Mouse (Mus musculus): ENCODE results near the gene Commd1. TPM values are rescaled to one million over a fixed set of nuclear protein-coding genes. Genes with fewer than 3 reads are reported as not detected.

Commd1 gene
- polyA plus RNA-seq, 2 experiments from 2014 or later = 95.9 to 117 TPM

DNA sequence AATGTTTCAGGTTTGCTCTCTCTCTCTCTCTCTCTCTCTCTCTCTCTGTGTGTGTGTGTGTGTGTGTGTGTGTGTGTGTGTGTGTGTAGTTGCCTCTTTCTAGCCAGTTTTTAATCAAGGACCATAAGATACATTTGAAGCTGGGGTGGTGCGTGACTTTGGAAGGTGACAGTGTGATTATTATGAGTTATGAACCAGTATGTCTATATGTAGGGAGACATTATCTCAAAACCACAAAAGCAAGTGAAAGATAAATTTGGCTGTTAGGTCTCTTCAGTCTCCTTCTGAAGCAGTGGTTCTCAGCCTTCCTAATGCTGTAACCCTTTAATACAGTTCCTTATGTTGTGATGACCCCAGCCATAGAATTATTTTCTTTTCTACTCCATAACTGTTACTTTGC is 96.8 kb downstream of the Commd1 start:
- no peak for ATAC-seq

GRCm38 (mm10) chr11:22883676-22884075 is 98.5 kb downstream of the Commd1 start:
- no peak for ATAC-seq

DNA sequence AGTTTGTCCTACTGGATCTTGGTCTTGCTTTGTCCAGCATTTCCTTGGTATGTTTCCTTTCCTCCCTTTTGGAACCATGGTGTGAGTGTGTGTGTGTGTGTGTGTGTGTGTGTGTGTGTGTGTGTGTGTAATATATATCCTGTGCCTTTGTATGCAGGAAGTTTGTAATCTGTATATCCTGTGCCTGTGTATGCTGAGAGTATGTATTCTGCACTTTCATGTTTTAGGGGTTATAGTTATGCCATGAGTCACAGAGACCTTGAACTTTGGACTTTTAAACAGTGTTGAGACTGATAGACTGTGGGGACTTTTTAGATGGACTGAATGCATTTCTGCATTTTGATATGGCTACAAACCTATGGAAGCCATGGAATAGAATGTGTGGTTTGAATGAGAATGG is 99.3 kb downstream of the Commd1 start:
- ATAC-seq = peak; percentile 63

DNA sequence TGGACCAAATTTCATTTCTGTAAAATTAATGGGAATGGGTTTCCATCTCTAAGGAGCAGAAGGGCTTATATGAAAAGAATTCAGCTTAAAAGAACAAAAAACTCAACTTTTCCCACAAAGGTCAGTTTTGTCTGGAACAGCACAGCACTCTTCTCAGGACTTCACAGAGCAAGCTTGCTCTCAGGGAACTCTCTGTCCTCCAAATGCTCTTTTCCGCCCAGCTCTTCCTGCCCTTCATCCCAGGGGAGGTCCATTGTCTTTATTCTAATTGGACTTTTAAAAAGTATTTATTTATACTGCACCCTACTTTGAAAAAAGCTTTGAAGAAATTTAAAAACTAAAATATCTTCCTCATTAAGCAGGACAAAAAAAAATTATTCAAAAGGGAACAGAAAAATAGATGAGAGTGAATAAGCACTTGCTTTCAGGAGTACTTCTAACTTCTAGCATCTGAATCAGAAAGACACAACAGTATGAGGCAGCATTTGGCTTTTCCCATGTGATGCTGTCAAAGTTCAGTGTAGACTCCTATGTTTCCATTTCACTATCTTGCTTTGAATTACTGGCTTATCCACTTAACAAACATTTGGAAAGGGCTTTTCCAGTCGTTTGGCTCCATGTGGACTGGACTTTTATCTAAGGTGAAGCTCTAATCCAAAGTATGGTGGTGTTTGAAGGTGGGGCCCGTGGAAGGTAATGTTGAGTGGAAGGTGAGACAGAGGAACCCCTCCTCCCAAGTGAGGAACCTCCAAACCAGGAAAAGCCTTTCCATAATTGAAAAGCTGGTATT is 101.6 kb downstream of the Commd1 start:
- ATAC-seq = no peak

DNA sequence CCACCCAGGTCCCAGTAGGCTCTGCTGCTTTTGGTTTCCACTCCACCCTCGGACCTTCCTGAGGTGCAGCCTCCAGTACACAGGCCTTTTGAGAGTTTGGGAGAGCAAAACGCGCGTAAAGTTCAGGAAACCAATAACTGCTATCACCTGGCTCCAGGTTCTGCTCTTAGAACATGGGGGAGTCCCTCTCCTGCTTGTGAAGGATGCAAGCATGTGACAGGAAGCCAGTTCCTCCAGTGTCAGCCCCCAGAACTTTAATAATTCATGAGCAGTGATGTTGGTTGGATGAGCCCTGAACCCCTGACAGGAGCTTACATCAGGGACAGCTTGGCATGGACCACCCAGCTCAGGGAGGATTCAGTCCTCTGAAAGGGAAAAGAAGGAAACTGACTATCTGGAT is 102.5 kb downstream of the Commd1 start:
- no peak for ATAC-seq

GRCm38 (mm10) chr11:22876680-22877330 is 105.4 kb downstream of the Commd1 start:
- ATAC-seq = no peak

DNA sequence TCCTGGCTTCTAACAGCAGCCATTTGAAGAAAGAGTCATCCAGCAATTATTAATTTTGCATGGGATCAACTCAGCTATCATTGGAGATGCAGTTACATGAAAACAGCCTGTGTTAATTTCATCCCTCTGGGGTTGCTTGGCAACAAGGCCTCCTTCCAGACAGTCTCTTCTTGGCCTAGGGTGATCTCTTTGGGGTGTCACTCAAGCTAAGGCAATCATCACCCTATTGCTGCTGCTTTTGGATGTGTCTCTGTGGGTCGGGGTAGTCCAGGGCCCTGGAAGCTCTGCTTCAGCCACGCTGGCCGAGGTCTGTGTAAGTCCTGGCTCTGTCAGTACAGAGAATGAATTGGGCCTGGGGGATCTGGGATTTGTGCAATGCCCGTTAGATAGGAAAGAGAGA is 106.9 kb downstream of the Commd1 start:
- no peak for ATAC-seq

GRCm38 (mm10) chr11:22874747-22875146 is 107.4 kb downstream of the Commd1 start:
- no peak for ATAC-seq

DNA sequence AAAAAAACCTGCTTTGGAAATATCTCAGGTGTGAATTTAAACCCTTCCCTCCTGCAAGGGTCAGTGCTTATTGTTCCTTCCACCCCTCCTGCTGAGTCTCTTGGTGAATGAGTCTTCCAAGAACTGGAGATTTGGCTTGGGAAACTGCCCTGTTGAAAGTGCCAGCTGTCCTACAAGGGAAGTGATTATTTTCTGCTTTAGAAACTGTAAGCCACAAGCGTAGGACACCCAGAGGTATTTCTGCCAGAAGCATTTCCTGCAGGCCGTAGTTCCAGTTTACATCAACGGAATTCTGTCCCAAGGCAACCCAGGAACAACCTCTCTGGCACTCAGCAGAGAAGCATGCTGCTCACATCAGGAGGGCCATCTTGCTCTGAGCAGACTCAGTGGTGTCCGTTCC is 108.8 kb downstream of the Commd1 start:
- ATAC-seq = no peak

GRCm38 (mm10) chr11:22872307-22872680 is 109.9 kb downstream of the Commd1 start:
- peak; percentile 27 for ATAC-seq

DNA sequence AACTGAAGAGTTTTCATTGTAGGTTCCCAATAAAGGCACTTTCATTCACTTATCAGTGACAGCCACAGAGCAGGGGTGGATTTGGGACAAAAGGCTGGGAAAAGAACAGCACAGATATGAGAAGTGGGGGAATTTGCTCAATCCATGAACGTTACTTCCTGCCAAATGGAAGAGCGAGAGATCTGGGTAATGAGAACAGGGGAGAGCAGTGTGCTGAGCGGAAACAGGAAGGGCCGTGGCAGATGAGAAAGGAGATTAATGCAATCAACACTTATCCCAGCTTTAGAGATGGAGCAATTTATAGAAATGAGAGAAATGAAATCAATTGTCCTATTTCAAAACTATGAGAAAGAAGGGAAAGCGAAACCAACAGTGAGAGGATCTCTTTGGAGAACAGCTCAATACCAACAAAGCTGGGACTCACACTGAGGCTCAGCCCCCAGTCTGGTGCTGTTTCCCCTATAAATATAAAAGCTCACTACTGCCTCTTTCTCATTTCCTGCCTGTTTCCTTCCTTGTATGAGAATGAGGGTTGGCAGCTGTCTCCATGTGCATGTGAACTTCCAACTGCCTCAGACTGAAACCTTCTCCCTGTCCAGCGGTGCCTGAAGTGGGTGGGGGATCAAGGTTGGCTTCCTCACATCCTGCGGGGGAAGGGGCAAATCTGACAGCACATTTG is 110.4 kb downstream of the Commd1 start:
- peak; percentile 72 for ATAC-seq

GRCm38 (mm10) chr11:22868582-22868981 is 113.6 kb downstream of the Commd1 start:
- no peak for ATAC-seq

DNA sequence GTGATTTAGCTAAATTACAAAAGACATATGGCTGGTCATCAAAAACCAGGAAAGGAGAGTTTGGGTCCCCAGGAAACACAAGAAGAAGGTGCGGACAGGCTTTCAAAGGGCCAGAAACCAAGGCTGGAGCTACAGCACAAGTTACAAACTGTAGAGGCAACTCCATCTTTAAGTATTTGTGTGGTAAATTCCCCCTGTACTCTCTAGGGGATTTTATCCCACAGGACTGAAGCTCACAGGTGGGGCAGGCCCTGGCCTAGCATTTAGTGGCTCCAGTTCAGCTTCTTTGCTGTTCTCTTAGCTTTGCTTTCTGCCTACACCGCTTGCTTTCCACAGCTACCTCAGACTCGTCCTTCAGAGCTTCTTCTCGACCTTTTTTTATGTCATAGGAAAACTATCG is 114.5 kb downstream of the Commd1 start:
- no peak for ATAC-seq

DNA sequence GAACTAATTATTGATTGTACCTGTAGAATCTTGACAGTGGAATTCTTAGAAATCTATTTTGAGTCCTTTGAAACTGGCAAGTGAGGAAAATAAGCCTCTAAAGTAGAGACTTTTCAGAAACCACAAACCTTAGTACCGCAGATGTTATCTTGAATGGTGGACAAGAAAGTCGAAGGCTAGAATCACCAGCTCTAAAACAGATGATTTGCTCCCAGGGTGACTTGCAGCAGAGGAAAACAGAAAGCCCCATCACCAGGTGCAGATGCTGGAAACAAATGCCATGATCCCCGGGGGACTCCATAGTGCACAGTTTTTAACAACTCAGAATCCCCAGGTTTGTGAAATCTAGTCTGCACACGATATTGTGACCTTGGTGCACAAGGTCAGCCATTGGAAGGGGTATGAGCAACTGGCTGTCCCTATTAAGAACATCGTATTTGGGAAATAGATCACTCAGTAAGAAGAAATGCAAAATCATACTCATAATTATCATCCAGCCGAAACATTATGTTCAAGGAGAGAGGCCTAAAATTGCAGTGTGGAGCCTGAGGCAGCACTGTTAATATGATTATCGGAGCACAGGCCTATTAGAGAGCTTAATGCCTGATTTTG is 116.4 kb downstream of the Commd1 start:
- ATAC-seq = peak; percentile 53

GRCm38 (mm10) chr11:22864305-22865060 is 117.7 kb downstream of the Commd1 start:
- no peak for ATAC-seq

GRCm38 (mm10) chr11:22863581-22863980 is 118.6 kb downstream of the Commd1 start:
- no peak for ATAC-seq

GRCm38 (mm10) chr11:22861315-22861714 is 120.9 kb downstream of the Commd1 start:
- ATAC-seq = no peak

- peak; percentile 37 for ATAC-seq
These were observed 121.6 kb downstream of the Commd1 start, which contains the start of gene B3gnt2 for GRCm38 (mm10) chr11:22860335-22861227. TSS of gene B3gnt2 (minus strand) at chr11:22860961.

- peak; percentile 63 for ATAC-seq
These were observed 122.4 kb downstream of the Commd1 start for GRCm38 (mm10) chr11:22859633-22860334.

GRCm38 (mm10) chr11:22859301-22859632 is 122.9 kb downstream of the Commd1 start:
- peak; percentile 5 for ATAC-seq

Measured in activated CD4-positive, CD25-positive, alpha-beta regulatory T cell, adult 4 months (primary cell).